In the genomic region with DNA sequence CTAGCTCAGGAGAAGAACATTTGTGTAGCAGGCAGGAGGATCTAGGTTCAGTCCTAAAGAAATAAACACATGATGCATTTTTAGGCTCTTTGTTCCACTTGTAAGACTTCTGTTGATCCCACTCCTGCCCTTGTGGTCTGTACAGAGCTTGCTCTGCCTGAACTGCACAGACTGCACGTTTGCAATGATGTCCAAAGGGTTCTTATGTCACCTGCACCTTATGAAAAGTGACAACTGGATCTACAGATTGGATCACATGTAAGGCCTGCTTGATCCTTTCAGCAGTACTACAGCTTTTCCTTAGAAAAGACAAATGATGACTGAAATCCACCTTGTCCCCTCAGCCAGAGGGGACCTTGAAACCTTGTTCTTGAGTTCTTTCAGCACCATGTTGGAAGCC, we compare ENCODE assay signal across 34 mouse cellular contexts.
"Had no signal": no experiment of that assay in that cellular context is flagged by ENCODE, and none has a peak within 500 bp of the region (broad histone marks: within the 10 kb centered on the region; RNA-seq: fewer than 3 reads in every experiment).

No protein-coding gene starts in this region.

- ATAC-seq: hindbrain, embryonic 16.5 days; hindbrain, postnatal 0 days; inflammation-experienced regulatory T-cells, adult 6 months; intestine, embryonic 15.5 days; intestine, embryonic 16.5 days; intestine, postnatal 0 days had no signal

- H3K27me3 ChIP-seq: heart, embryonic 12.5 days; heart, embryonic 13.5 days; heart, embryonic 15.5 days; hindbrain, embryonic 12.5 days; hindbrain, embryonic 13.5 days; hindbrain, embryonic 15.5 days; intestine, embryonic 15.5 days; kidney, embryonic 15.5 days had no signal

- H3K36me3 ChIP-seq: heart, embryonic 10.5 days; heart, embryonic 12.5 days; heart, embryonic 13.5 days; heart, embryonic 15.5 days; hindbrain, embryonic 10.5 days; hindbrain, embryonic 12.5 days; hindbrain, embryonic 13.5 days; hindbrain, embryonic 15.5 days; intestine, embryonic 15.5 days; kidney, embryonic 15.5 days had no signal

- H3K4me2 ChIP-seq: heart, embryonic 11.5 days; heart, embryonic 12.5 days; heart, embryonic 13.5 days; heart, embryonic 15.5 days; hindbrain, embryonic 12.5 days; hindbrain, embryonic 13.5 days; hindbrain, embryonic 14.5 days; hindbrain, embryonic 15.5 days; intestine, embryonic 15.5 days; kidney, embryonic 15.5 days had no signal

- H3K4me3 ChIP-seq: heart, embryonic 10.5 days; heart, embryonic 12.5 days; heart, embryonic 13.5 days; heart, embryonic 15.5 days; hindbrain, embryonic 10.5 days; hindbrain, embryonic 12.5 days; hindbrain, embryonic 13.5 days; hindbrain, embryonic 15.5 days; intestine, embryonic 15.5 days; kidney, embryonic 15.5 days; layer of hippocampus, adult 2 months had no signal

- DNase-seq: heart, postnatal 14 days; heart, postnatal 36 days; heart, postnatal 4 days; kidney, adult 11 months; kidney, adult 18-20 months; kidney, adult 2 months; kidney, adult 8-10 months; kidney, adult 9 months; kidney, postnatal 10 days; kidney, postnatal 14 days; kidney, postnatal 25 days; kidney, postnatal 36 days; kidney, postnatal 4 days; layer of hippocampus, adult 9-11 months; layer of hippocampus, postnatal 36 days had no signal

- H3K27ac ChIP-seq: heart, embryonic 10.5 days; heart, embryonic 13.5 days; heart, embryonic 15.5 days; hindbrain, embryonic 10.5 days; hindbrain, embryonic 12.5 days; hindbrain, embryonic 13.5 days; hindbrain, embryonic 14.5 days; hindbrain, embryonic 15.5 days; hindbrain, postnatal 0 days; intestine, embryonic 15.5 days; kidney, embryonic 15.5 days; kidney, postnatal 0 days; layer of hippocampus, adult 2 months had no signal

- H3K4me1 ChIP-seq: hindbrain, embryonic 12.5 days; hindbrain, embryonic 15.5 days had no signal

- H3K9me3 ChIP-seq: heart, embryonic 10.5 days; heart, embryonic 12.5 days; heart, embryonic 13.5 days; heart, embryonic 15.5 days; hindbrain, embryonic 10.5 days; hindbrain, embryonic 12.5 days; hindbrain, embryonic 13.5 days; hindbrain, embryonic 15.5 days; intestine, embryonic 15.5 days; kidney, embryonic 15.5 days had no signal

- H3K9ac ChIP-seq: heart, embryonic 12.5 days; heart, embryonic 13.5 days; heart, embryonic 15.5 days; hindbrain, embryonic 12.5 days; hindbrain, embryonic 13.5 days; hindbrain, embryonic 14.5 days; hindbrain, embryonic 15.5 days; intestine, embryonic 15.5 days; kidney, embryonic 15.5 days had no signal
